Mouse (Mus musculus) lung, embryonic 16.5 days (tissue): ENCODE data around the gene Gm10277. TPM values are rescaled to one million over a fixed set of nuclear protein-coding genes. Genes with fewer than 3 reads are reported as not detected.
A peak's percentile ranks its signal among the peaks of the same experiment; 100 is the strongest.
"Not testable (repeated sequence)": the region's sequence is repeated elsewhere in the genome, so short reads cannot be mapped to it uniquely, and the experiment has no call there.

Source experiments
- ATAC-seq: fragments of 200-750 bp; cut with Nextera tagmentation; 2 replicates; pipeline ENCODE4 v1.8.0; 2017; ENCODE audit warnings: low read depth, mild to moderate bottlenecking, moderate library complexity
- H3K27ac ChIP-seq: fragments of 300-500 bp; sonication (generic); 2 replicates; pipeline ENCODE4 v1.5.1; 2014; ENCODE audit warnings: mild to moderate bottlenecking, control low read depth, low read length
- H3K27me3 ChIP-seq: fragments of 300-500 bp; sonication (generic); 2 replicates; pipeline ENCODE4 v1.6.1; 2014; ENCODE audit warnings: low read depth, low read length, mixed read lengths; ENCODE audit not compliant: control insufficient read depth, insufficient read depth
- H3K36me3 ChIP-seq: fragments of 300-500 bp; sonication (generic); 2 replicates; pipeline ENCODE4 v1.6.1; 2014; ENCODE audit warnings: low read length; ENCODE audit not compliant: control insufficient read depth, insufficient read depth
- H3K4me1 ChIP-seq: fragments of 300-500 bp; sonication (generic); replicated peaks from 2 replicates; pipeline ENCODE4 v1.6.1; 2014; ENCODE audit warnings: low read length, mixed read lengths; ENCODE audit not compliant: control insufficient read depth, insufficient read depth
- H3K4me2 ChIP-seq: fragments of 300-500 bp; sonication (generic); 2 replicates; pipeline ENCODE4 v1.6.1; 2014; ENCODE audit warnings: low read depth, low read length, control low read depth
- H3K4me3 ChIP-seq: fragments of 300-500 bp; sonication (generic); 2 replicates; pipeline ENCODE4 v1.5.1; 2014; ENCODE audit warnings: mild to moderate bottlenecking, low read length, control low read depth
- H3K9ac ChIP-seq: fragments of 300-500 bp; sonication (generic); 2 replicates; pipeline ENCODE4 v1.6.1; 2014; ENCODE audit warnings: low read length, control low read depth
- H3K9me3 ChIP-seq: fragments of 300-500 bp; sonication (generic); 2 replicates; pipeline ENCODE4 v1.6.1; 2016; ENCODE audit warnings: low read length; ENCODE audit not compliant: control insufficient read depth
- WGBS: fragments of 180-500 bp; shearing (Covaris S2); extraction: QIAGEN DNeasy Blood & Tissue Kit; methylation state at CpG from one replicate; pipeline ENCODE4 v1.1.7; 2014; 5-methylcytosine and 5-hydroxymethylcytosine counted together
- polyA plus RNA-seq: library from polyadenylated mRNA; unstranded; fragments of >200 nt; fragmentation: Nextera tagmentation; extraction: Ambion mirVana; gene quantifications from 2 replicates; pipeline ENCODE4 v1.2.1, GENCODE M21; 2015

Gene Gm10277
- polyA plus RNA-seq, 1 experiment from 2014 or later: 1.8 TPM

DNA sequence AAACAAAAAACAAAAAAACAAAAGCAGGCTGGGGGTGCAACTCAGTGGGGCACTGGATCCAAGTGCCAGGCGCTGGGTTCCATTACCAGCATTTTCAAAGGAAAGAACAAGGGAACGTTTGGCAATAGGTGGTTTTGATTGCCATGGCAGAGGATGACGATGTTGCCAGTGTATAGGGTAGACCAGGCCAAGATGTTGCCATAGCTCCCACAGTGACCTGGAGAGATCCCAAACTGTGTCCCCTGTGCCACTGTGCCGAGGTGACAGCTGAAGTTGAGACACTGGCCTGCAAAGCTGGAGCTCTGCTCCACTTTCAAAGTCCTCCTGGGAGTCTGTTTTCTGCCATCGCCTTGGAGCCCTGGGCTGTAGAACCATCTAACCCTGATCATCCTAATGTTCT lies 38.6 kb downstream of the Gm10277 start:
- Histone ChIP-seq H3K4me1 (no peaks in the 10 kb centered on the region), H3K36me3 (no peaks in the 10 kb centered on the region), H3K4me2 (no peak overlapping the region), H3K4me3 (no peak overlapping the region), H3K27ac (no peak overlapping the region), H3K9me3 (no peaks in the 10 kb centered on the region), H3K9ac (no peak overlapping the region), H3K27me3 (no peaks in the 10 kb centered on the region)
- ATAC-seq: no peak
- 78% methylated on average over 5 of the region's 5 CpGs for WGBS

GRCm38 (mm10) chr11:77747103-77747502 lies 40.4 kb downstream of the Gm10277 start:
- not testable (repeated sequence) for H3K27me3 ChIP-seq, H3K27ac ChIP-seq, ATAC-seq, H3K36me3 ChIP-seq, H3K9ac ChIP-seq, H3K4me3 ChIP-seq, H3K4me2 ChIP-seq, H3K9me3 ChIP-seq, H3K4me1 ChIP-seq
- 94% methylated on average over 13 of the region's 15 CpGs for WGBS

DNA sequence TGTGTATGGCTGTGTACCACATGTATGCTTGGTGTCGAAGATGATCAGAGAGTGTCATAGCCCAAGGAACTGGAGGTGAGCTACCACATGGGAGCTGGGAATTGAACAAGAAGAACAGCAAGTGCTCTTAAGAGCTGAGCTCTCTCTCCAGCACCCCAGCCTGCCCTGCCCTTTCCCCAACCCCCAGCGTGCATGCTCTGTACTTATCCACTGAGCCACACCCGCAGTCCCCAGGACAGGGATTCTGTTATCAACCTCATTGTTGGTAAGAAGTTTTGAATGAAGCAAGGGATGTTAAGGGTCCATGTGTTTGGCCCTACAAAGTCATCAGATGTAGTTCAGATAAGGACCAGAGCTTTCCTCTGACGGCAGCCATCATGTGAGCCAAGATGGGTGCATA lies 40.9 kb downstream of the Gm10277 start:
- Histone ChIP-seq H3K36me3 (no peaks in the 10 kb centered on the region), H3K27me3 (no peaks in the 10 kb centered on the region), H3K4me1 (no peaks in the 10 kb centered on the region), H3K9me3 (no peaks in the 10 kb centered on the region), H3K27ac (no peak overlapping the region), H3K9ac (no peak overlapping the region), H3K4me3 (no peak overlapping the region), H3K4me2 (no peak overlapping the region)
- WGBS: 77% methylated on average over 4 of the region's 4 CpGs
- ATAC-seq: no peak

GRCm38 (mm10) chr11:77743966-77744365 lies 43.6 kb downstream of the Gm10277 start:
- no peak for ATAC-seq

GRCm38 (mm10) chr11:77738555-77738954 lies 49.0 kb downstream of the Gm10277 start:
- no peak for ATAC-seq
- Histone ChIP-seq H3K9me3 (no peaks in the 10 kb centered on the region), H3K36me3 (no peaks in the 10 kb centered on the region), H3K27ac (no peak overlapping the region), H3K9ac (no peak overlapping the region), H3K4me1 (no peaks in the 10 kb centered on the region), H3K27me3 (no peaks in the 10 kb centered on the region), H3K4me2 (no peak overlapping the region), H3K4me3 (no peak overlapping the region)
- 49% methylated on average over 7 of the region's 7 CpGs for WGBS

More at GRCm38 (mm10) chr11:77743966-77744365, 43.6 kb downstream of the Gm10277 start:
- 23% methylated on average over 6 of the region's 6 CpGs for WGBS
- Histone ChIP-seq H3K4me2 (no peak overlapping the region), H3K4me3 (no peak overlapping the region), H3K27ac (no peak overlapping the region), H3K27me3 (no peaks in the 10 kb centered on the region), H3K4me1 (no peaks in the 10 kb centered on the region), H3K9me3 (no peaks in the 10 kb centered on the region), H3K36me3 (no peaks in the 10 kb centered on the region), H3K9ac (no peak overlapping the region)

GRCm38 (mm10) chr11:77737289-77737688 lies 50.3 kb downstream of the Gm10277 start:
- no peak overlapping the region for H3K27ac ChIP-seq
- H3K36me3 ChIP-seq: no peaks in the 10 kb centered on the region
- H3K4me1 ChIP-seq: no peaks in the 10 kb centered on the region
- H3K4me2 ChIP-seq: no peak overlapping the region
- no peak overlapping the region for H3K9ac ChIP-seq
- no peak overlapping the region for H3K4me3 ChIP-seq
- ATAC-seq: peak; percentile 36; the same call in 1 of the 2 replicates
- H3K27me3 ChIP-seq: no peaks in the 10 kb centered on the region
- H3K9me3 ChIP-seq: no peaks in the 10 kb centered on the region
- WGBS: 3% methylated on average over 6 of the region's 6 CpGs

Other genes with a start within 250 kb of the Gm10277 start
- 14.8 and 14.9 TPM in 2 replicates for gene Taok1, start 179.9 kb downstream of the Gm10277 start, polyA plus RNA-seq
- gene Nufip2, start 101.6 kb downstream of the Gm10277 start, polyA plus RNA-seq: 4.3 and 4.7 TPM in 2 replicates
- not detected in 2 replicates for gene Cryba1, start 62.5 kb downstream of the Gm10277 start, polyA plus RNA-seq
- 39.0 and 42.1 TPM in 2 replicates for gene Myo18a, start 24.5 kb downstream of the Gm10277 start, polyA plus RNA-seq
- 1.1 and 1.7 TPM in 2 replicates for gene Pipox, start 106.3 kb upstream of the Gm10277 start, polyA plus RNA-seq
- gene Sez6, start 143.1 kb upstream of the Gm10277 start, polyA plus RNA-seq: 0.34 and 0.69 TPM in 2 replicates
- 13.8 and 13.9 TPM in 2 replicates for gene Phf12, start 195.0 kb upstream of the Gm10277 start, polyA plus RNA-seq
- 14.5 and 15.3 TPM in 2 replicates for gene Dhrs13, start 244.5 kb upstream of the Gm10277 start, polyA plus RNA-seq